Mouse (Mus musculus): ENCODE measurements around the gene Dab2ip.

The Dab2ip gene

DNA sequence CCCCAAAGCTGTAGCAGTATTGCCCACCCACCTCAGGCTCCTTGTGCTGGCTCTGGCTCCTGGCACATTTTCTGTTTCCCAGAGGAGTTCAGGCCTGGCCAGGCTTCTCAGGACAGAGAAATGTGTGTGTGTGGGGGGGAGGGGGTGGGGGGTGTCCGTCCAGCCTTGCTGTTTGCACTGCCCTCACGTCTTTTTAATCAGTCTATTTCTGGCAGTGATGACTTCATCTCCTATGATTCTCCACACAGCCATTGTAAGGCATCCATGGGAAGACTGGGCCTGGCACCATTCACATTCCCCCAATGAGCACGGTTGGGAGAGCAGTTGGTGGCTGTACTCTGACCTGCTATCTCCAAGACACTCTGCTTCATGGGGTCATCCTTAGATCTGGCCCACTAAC is 125.9 kb downstream of the Dab2ip start:
- DNase-seq (ENCODE audit: low spot score), result no peak

DNA sequence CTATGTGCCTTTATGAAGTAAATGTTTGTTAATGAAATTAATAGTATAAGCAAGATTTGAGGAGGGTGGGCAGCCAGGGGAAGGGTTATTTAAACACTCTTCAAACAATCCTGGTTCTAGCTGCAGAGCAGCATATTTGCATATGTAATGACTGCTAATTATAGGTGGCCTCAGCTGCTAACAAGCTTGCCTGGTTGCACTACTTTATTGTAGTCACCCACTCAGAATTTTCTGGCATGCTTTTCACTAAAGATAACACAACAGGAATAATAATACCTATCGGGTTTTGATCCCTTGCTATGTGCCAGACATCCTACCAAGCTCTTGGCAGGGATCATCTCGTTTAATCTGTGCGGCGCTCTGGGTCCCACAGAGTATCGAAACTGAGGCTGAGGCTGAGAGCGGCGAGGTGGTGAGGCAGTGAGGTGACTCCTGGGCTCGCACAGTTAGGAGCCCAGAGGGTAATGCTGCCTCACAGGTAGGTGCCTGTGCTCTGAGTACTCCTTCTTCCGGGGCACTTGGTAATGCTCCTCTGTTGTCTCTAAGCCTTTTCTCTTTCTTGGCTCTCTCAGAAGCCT is 126.8 kb downstream of the Dab2ip start:
- DNase-seq (ENCODE audit: low spot score), result no peak

DNA sequence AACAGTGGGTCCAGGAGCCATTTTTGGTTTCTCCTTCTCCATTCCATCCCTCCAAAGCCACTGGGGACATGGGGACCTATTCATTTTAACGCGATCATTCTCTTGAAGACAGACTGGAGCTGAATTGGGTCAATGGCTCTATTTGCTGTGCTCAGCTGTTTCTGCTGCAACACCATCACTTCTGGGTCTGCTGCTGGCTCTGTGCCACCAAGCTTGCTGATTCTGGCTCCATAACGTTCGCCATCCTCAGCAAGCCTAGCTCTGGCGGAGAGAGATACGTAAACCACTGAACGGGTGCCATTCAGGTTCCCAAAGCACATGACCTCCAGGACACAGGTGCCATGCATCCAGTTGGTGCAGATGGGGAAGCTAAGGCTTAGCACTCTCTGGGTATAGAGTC is 128.0 kb downstream of the Dab2ip start:
- DNase-seq (ENCODE audit: low spot score), result no peak

DNA sequence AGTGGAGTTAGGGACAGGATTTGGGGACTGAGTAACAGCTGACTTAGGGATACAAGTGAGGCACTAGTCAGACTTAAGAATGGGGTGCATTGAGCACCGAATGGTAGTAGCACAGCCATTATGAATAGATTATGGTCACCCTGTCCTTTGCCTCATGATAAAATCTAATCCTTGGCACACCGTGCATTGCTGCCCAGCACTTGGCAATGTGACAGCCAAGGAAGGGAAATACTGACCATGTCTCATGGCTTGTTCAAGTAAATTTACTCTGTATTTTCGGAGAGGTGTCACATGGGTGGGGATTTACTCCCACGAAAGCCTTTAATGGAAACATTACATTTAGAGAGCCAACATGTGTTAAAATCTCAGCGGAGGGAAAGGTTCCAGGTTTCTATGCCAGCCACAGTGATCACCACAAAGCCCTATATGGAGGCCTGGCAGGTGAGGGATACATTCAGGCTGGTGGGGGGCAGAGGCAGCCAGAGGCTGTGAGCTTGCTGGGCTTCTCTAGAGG is 129.5 kb downstream of the Dab2ip start:
- DNase-seq (ENCODE audit: low spot score), result no peak

DNA sequence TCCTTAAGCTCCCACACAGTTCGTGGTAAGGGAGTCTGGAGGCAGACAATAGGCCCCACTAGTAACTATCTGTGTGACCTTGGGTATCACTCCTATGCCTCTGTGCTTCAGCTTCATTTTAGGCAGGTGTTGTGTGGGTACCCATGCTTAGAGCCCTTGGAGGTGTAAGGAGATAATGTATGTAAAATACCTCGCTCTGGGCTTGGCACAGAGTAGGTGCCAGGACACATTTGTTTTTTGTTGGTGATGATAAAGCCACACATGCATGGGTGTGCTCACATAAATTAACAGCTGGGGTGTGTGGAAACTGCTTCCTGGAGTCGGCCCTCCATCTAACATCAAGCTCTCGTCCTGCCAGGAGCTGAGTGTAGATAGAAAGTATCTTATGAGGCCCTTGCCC is 130.1 kb downstream of the Dab2ip start:
- no peak for DNase-seq (ENCODE audit: low spot score)

DNA sequence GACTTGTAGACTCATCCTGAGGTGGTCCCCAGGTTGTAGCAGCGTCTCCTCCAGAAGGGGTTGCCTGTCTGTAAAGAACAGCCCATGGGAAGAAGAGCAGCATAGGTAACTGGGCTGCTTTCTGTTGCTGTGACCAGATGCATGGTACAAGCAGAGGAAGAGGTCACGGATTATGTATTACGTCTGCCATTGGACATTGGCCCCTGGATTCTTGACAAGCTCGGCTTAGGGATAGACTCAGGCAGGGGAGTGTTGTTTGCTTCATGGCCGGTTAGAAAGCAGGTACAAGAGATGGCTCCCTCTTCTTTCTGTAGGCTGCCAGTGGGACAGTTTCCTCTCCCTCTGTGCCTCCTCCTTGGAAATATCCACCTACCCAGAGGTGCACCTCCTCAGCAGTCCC is 130.5 kb downstream of the Dab2ip start:
- DNase-seq (ENCODE audit: low spot score), result no peak

DNA sequence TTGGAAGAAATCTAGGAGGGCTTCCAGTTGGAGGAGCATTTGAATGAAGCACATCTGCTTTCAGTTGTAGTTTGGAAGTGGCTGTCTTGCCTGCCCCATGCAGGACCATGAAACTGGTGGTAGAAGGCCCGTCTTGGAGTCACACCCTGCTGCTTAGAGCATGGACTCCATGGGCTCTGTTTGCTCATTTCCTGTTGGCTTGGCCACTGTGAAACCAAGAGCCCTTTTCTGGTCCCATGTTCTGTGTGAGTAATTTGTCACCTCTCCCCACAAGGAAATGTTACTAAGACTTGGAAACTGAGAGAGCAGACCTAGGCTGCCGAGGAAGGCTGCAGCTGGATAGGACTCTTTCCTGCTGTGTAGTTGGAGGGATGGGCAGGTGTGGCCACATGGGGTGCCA is 131.8 kb downstream of the Dab2ip start:
- no peak for DNase-seq (ENCODE audit: low spot score)

DNA sequence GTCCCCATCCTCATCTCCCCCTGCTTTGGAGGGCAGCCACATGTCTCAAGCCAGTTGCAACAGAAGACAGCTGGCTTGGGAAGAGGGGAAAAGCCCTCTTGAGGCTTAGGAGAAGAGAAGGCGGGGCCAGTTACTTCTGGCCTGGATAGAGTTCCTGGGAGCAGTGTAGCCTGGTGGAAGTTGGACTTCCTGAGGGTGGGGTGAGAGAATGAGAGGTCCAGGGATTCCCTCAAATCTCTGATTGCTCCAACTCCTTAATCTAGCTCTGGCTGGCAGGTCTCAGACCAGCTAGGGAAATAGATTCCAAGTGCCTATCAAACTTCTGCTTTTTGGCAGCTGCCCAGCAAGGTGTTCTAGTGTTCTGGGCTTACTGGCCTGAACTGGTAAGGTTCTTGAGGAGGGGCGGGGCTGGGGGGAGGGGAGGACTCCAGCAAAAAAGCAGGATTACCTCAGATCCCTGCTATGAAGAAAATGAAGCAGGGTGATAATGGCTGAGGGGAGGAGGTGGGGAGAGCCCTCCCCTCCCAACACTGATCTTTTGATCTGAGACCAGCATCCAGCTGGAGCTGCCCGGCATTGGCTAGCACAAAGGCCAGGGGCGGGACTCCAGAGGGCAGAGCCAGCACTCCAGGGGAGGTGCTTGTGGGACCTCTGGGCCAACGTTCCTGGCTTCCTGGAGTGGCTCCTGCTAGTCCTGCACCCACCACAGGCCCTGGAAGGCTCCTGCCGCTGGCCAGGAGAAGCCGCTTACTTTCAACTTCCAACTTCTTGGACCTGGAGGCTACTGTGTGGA is 133.4 kb downstream of the Dab2ip start:
- peak; percentile 57 for DNase-seq (ENCODE audit: low spot score)

DNA sequence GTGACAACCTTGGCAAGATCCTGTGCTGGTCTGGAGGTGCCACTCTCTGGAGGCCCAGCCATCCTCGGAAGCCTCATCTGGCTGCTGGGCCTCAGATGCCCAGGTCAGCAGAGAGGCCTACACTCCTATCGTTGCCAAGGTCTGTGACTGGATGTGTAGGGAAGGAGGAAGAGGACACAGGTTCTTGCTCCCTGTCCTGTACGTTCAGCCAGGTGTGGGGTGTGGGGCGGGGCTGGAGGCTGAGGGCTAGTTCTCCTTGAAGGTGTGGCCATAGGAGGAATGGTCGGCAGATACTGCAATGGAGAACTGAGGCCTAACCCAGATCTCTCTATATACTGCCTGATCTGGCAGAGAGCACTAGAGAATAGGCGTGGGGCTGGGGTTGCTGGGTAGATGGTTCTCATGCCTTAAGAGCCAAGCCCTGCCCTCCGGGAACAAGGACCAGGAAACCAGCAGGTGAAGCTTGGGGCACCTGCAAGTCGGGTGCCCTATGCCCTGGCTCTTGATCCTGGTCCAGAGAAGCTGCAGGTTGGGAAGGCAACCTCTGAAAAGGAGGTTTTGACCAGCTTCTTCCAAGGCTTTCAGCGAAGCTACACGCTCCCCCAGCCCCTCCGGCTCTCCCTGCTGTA is 134.3 kb downstream of the Dab2ip start:
- DNase-seq (ENCODE audit: low spot score), result no peak

DNA sequence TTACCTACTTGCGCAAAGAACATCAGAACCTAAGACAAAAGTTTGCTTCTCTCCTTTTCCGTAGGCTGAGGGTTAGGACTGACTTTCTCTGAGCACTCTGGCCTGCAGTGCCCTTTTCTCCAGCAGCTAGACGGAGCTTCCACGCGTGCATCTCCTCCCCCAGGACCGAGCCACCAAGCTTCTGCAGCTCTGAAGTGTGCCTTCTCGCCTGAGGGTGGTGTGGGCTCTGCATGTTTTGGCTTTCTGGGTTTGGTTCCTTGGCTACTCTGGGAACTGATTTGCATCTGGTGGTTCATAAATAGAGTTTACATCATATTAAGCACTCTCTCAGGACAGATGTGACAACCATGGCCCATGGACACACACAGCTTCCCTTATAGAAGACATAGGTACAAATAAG is 135.0 kb downstream of the Dab2ip start:
- no peak for DNase-seq (ENCODE audit: low spot score)

DNA sequence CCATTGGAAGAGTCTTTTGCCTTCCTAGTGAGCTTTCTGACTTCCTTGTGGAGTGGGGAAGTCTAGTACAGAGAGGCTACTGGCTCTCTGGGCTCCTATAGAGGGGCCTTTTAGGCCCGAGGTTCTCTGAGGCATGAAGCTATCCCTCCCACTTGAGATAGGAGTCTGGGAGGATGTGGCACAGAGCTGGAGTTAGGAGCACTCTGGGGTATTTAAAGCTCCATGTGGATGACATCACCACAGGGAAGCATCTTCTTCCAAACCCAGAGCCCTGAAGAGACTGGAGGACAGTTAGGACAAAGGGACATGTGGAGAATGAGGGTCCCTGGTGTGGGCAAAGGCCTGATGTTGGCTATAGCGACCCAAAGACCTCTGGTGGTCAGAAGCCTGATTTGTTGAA is 136.0 kb downstream of the Dab2ip start:
- DNase-seq (ENCODE audit: low spot score), result no peak

DNA sequence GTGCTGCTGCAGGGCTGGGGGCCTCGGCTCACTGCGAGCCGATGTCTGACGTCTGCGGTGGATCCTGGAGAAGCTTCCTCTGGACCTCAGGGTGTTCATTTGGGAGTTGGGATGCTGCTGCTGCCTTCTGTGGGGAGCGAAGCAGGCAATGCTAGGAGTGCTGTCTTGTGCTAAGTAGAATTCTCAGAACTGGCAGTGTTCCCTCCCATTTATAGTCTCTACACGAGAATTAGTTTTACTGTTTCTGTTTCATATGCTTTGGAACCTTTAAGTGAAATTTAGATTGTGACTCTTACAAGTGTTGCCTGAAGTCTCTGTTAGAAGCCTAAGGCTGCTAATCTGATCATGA is 138.1 kb downstream of the Dab2ip start:
- DNase-seq (ENCODE audit: low spot score), result no peak

DNA sequence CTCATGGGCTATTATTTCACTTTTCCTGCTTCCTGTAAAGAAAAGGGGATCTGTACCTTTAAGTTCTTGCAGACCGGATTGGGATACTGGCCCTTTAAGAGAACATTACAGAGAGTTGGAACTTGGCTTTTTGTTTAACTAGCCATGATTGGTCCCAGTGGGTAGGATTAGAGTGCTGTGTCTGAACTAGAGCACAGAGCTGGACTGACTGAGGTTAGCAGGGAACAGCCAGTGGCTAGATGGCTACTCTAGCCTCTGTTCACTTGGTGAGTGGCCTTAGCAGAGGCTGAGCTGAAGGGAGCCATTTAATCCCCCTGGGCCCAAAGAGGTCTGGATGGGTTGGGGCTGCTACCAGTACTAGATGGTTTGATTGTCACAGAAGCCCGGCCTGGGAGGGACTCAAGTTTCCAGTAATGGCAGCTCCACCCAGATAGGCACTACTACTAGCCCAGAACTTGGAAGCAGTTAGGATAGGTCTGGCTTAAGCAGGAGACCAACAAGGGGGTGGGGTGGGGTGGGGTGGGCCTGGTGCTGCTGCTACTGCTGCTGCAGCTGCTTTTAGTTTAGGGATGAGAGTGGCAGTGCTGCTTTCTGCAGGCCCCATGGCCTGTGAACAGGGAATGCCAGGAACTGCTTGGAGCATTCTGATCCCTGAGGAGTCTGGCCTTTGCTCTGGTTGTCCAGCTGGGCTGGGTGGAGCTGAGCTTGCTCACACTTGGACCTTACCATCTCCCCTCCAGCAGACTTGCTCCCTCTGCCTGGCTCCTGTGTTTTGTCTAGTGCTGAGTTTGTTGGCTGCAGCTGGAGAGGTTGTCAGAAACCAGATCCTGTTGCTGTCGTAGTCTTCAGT is 138.7 kb downstream of the Dab2ip start:
- peak; percentile 34 for DNase-seq (ENCODE audit: low spot score)

DNA sequence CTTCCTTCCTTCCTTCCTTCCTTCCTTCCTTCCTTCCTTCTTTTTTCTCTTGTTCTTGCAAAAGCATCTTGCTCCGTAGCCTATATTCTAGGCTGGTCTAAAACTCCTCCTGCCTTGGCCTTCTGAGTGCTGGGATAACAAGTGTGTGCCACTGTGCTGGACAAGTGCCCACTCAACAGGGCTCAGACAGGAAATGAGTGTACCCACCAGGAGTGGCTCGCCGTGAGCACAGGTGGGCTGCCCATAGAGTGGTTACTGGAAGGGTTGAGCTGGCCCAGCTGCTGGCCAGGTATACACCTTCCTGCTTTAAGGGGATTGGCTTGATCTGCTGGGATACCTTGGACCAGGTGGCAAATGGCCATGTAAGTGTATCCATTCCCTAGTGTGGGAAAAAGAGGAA is 139.7 kb downstream of the Dab2ip start:
- DNase-seq (ENCODE audit: low spot score), result no peak

DNA sequence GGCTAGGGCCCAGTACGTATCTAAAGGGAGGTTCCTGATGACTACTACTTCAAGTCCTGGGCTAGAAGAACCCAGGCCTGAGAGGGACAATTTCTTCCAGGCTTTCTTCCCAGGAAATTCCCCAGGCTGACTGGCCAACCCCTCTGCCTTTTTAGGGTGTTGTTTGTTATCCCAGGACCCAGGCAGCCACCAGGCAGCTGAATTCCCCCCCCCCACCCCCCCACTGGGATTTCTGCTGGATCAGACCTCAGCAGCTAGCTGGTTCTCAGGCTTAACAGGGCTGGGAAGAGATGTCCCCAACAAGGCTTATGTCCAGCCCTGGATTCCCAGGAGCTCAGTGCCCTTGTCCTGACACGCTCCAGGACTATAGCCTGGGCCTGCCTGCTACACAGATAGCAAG is 142.9 kb downstream of the Dab2ip start:
- DNase-seq (ENCODE audit: low spot score), result no peak

DNA sequence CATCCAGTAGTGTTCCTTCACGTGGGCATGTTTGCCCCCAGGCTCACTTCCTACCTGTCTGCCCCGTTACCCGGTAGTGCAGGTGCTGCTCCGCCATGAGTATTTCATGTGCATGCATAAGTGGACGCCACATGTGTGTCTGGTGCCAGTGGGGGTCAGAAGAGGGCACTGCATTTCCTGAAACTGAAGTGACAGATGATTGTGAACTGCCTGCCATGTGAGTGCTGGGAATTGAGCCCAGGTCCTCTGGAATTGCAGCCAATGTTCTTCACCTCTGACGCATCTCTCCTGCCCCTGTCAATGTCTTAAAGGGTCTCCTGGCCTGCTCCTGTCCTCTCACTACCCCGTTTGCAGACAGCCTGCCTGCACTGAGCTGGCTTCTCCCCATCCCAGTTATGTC is 143.9 kb downstream of the Dab2ip start:
- DNase-seq (ENCODE audit: low spot score), result no peak

DNA sequence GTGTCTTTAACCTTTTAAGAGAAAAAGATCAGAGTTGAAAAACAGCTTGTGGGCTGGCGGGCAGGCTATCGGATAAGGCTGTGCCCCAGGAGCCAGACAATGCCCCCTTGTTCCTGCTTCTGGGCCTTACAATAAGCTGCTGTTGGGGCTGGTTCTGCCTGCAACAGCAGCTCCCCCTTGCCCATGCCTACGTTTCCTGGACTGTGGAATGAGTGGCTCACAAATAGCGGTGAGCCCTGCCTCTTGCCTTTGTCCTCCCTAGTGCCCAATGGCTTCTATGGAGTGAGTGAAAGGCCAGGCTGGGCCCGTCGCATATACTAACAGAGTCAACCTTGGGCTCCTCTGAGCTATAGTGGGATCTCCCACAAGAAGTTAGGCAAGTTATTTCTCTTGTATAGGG is 144.5 kb downstream of the Dab2ip start:
- no peak for DNase-seq (ENCODE audit: low spot score)

DNA sequence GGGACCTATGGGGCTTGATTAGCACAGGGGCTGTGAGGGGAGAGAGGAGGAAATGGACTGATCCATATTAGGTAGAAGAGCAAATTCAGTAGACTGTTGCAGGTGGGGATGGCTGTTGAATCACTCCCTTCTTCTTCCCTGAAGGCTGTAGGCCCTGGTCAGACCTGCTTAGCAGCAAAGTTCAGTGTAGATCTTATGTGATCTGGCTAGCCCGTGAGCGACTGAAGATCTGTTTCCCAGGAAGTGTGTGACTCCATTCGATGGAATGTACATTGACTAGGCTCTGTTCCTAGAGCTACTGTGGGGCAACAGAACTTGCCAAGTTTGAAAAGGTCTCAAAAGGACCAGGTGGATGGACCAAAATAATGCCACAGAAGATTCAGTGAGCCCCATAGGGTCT is 145.2 kb downstream of the Dab2ip start:
- DNase-seq (ENCODE audit: low spot score), result no peak

DNA sequence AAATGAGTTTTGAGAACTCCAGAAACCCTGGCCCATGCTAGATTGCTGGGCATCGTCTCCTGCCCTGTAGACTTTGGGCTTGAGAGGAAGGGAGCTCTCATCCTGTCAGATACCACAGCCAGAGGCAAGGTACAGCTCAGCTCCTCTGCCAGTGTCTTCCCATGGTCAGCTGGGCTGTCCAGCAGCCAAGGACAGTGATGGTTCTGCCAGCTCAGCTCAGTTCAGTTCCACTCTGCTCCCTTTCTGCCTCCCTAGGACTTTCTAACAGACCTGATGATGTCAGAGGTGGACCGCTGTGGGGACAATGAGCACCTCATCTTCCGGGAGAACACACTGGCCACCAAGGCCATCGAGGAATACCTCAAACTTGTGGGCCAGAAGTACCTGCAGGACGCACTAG is 154.5 kb downstream of the Dab2ip start:
- no peak for DNase-seq (ENCODE audit: low spot score)

DNA sequence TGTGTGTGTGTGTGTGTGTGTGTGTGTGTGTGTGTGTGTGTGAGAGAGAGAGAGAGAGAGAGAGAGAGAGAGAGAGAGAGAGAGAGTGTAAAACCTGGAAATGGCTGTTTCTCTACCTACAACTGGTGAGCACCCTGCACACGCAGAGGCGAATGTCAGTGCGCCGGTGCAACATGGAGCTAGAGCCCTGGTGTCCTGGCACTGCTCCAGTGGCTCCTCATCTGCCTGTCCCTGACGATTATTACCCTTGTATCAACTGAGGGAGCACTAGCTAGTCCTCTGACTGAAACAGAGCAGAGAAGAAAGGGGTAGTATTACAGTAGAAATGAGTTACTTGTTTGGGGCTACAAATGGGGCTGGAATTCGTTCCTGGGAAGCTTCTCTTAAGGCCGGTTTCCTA is 155.4 kb downstream of the Dab2ip start:
- no peak for DNase-seq (ENCODE audit: low spot score)

DNA sequence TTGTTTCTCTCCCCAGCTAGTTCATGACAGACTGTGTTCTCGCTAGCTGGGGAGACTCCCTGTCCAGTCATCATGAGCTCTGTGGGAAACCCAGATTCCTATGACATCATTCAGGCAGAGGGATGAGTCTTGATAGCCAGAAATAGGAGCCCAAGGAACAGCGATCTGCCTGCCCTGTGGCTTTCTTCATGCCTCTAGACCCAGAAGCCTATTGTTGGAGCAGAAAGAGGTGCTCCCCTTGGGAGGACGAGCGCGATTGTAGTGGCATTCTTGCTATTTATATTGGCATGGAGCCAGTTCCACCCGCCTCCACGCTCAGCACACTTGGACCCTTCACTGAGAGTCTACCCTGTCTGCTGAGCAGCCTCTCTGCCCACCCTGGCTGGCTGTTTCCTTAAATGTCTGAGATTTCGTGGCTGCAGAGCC is 156.7 kb downstream of the Dab2ip start:
- no peak for DNase-seq (ENCODE audit: low spot score)

DNA sequence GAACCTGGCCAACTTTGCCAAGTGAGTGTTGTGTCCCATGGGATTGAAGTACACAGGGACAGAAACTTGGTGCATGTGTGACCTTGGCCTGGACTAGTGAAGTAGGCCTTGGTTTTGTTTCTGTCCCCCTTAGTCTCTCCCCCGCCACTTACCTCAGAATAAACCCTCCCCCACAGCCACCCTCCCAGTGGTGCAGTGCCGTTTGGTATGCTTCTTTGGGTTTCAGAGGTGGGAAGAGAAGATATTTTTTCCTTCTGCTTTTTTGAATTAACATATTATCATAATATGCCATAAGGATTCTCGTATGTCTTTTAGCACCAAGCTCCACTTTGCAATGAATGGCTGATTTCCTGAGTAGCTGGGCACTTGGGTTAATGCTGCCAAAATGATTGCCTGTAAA is 157.4 kb downstream of the Dab2ip start:
- no peak for DNase-seq (ENCODE audit: low spot score)

DNA sequence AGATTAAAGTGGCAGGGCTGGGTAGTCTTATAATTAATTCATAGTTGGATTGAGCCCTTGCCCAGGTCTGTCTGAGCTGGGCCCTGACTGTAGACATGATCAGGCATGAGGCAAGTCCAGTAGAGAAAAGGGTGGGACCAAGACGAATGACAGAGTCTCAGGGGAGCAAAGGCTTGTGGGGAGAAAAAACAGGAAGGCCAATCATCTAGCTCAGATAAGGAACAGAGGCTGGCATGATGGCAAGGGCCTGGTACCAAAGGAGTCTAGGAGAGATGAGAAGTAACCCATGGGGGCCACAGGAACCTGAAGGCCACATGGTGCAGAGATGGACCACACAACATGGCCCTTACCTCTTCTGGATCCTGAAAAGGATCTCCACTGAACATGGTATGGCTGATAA is 158.1 kb downstream of the Dab2ip start:
- no peak for DNase-seq (ENCODE audit: low spot score)

Data from retina, embryonic 14.5 days (tissue).